Mouse (Mus musculus): Measurements from ENCODE around the gene Pnkd.
"Not testable (repeated sequence)": the region's sequence is repeated elsewhere in the genome, so short reads cannot be mapped to it uniquely, and the experiment has no call there.

The Pnkd gene

GRCm38 (mm10) chr1:74298157-74298750 lies 13.5 kb downstream of the Pnkd start:
- peak in 1 of 2 experiments; percentile 10 for DNase-seq

- peak; percentile 61 to 69 for DNase-seq
Measured at GRCm38 (mm10) chr1:74298996-74299395, 14.3 kb downstream of the Pnkd start.

- no peak for DNase-seq
Measured at GRCm38 (mm10) chr1:74300347-74301110, 15.8 kb downstream of the Pnkd start.

GRCm38 (mm10) chr1:74302229-74302628 lies 17.5 kb downstream of the Pnkd start:
- DNase-seq: no peak

GRCm38 (mm10) chr1:74302835-74303234 lies 18.1 kb downstream of the Pnkd start:
- peak in 1 of 2 experiments; percentile 33 for DNase-seq

GRCm38 (mm10) chr1:74303509-74304338 lies 19.0 kb downstream of the Pnkd start:
- DNase-seq: peak; percentile 70 to 77

GRCm38 (mm10) chr1:74304339-74304790 lies 19.6 kb downstream of the Pnkd start:
- DNase-seq: no peak

- no peak for DNase-seq
Measured at GRCm38 (mm10) chr1:74304946-74305345, 20.2 kb downstream of the Pnkd start.

GRCm38 (mm10) chr1:74305522-74305921 lies 20.8 kb downstream of the Pnkd start, which contains the start of gene Tmbim1:
Gene Tmbim1, minus strand, starts transcription at chr1:74305622.
- DNase-seq: no peak

GRCm38 (mm10) chr1:74307146-74307545 lies 22.4 kb downstream of the Pnkd start:
- DNase-seq: no peak

- no peak for DNase-seq
Measured at GRCm38 (mm10) chr1:74308001-74308964, 23.6 kb downstream of the Pnkd start.

GRCm38 (mm10) chr1:74309767-74310166 lies 25.0 kb downstream of the Pnkd start:
- no peak for DNase-seq

GRCm38 (mm10) chr1:74313049-74313692 lies 28.4 kb downstream of the Pnkd start:
- peak; percentile 73 to 80 for DNase-seq

- no peak for DNase-seq
Measured at GRCm38 (mm10) chr1:74314796-74315195, 30.1 kb downstream of the Pnkd start.

- DNase-seq: no peak
Measured at GRCm38 (mm10) chr1:74316114-74316827, 31.5 kb downstream of the Pnkd start.

GRCm38 (mm10) chr1:74318711-74319110 lies 34.0 kb downstream of the Pnkd start:
- DNase-seq: no peak

GRCm38 (mm10) chr1:74321396-74321795 lies 36.7 kb downstream of the Pnkd start:
- DNase-seq: no peak

GRCm38 (mm10) chr1:74326916-74327315 lies 42.2 kb downstream of the Pnkd start:
- DNase-seq: not testable (repeated sequence)

GRCm38 (mm10) chr1:74329899-74330431 lies 45.2 kb downstream of the Pnkd start:
- no peak for DNase-seq

- DNase-seq: no peak
Measured at GRCm38 (mm10) chr1:74331046-74331681, 46.4 kb downstream of the Pnkd start.
